Mouse (Mus musculus) cerebellum, adult 8-10 months (tissue): ENCODE results near the gene Nat9.

ENCODE experiments used
- DNase-seq: peaks from one replicate; pipeline ENCODE4 v3.0.0; 2022

Gene Nat9

DNA sequence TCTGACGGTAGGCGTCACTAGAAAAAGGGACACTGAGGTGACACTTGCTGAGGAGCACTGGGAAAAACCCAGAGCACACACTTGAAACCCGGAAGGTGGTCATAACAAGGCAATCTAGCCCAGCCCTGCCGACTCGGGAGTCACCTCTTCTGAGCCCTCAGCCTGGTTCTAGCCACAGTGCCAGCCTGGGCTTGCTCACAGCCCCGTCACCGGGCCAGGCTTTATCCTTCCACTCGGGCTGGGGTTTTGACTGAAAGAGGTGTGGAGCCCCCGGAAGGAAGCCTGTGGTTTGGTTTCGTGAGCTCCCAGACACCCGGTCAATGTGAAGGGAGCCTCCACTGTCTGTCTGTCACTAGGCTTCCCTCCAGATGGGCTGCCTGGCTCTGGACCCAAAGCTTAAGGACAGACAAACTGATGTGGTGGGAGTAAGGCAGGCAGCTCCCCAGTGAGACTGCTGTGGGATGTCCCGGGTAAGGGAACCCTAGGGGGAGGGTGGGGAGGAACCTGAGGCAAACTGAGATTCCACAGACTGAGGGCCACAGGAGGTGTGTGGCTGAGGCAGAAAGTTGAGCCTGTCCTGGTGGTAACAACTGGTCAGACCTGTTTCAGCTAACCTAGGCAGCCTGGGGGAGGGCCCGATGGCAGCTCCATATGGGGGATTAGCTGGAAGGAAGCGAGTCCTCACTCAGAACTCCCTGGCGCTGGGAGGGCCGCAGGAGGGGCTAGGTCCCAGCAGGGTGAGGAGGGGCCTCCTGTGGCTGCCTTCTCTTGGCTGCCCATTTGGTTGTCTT lies 13.9 kb downstream of the Nat9 start:
- DNase-seq: no peak

DNA sequence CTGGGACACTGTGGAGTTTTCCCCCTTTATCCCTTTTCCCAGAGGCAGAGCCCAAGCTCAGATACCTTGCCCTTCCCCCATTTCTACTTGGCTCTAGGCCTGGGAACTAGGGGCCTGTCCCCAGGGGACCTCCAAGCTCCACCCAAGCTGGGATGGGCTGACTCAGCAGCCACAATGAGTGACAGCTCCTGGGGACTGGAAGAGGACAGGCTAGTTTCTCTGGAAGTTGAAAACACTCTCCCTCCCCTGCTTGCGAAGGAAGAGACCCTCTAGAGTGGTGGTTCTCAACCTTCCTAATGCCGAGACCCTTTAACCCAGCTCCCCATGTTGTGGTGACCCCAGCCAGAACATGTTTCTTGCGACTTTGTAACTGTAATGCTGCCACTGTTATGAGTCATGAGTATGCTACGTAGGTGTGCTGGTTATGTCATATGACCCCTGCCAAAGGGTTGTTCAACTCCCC lies 14.8 kb downstream of the Nat9 start:
- no peak for DNase-seq

DNA sequence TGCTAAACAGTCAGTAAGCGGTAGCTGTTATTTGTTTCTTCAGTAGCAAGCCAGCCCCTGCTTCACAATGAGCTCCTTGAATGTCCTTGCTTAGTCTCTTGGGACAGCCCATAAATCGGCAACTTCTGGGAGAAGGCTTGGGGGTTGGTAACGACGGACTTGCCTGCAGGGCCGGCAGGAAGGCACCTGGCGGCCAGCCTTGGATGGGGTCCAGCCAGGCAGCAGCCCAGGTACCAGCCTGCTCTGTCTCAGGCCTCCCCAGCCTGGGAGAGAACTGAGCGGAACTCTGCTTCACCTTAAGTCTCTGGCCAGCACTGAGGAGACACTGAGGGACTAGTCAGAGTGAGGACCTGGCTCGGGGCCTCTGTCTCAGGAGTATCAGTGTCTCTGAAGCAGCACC lies 16.5 kb downstream of the Nat9 start:
- DNase-seq: no peak

DNA sequence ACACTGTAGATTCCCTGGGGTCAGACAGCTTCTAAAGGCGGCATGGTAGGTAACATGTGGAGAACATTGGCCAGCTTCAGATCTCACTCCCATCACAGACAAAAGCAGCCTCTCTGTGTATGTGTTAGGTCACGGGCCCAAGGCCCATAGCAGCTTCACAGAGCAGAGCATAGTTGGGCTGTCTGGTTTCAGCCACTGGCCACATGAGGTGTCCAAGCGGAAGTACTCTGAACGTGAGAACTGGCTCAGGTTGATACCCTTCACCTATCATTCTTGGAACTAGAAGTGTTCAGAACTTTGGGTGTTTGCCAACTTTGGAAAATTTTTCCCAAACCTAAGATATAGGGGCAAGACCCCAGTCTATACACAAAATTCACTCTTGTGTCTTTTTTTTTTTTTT lies 18.2 kb downstream of the Nat9 start:
- DNase-seq: no peak

DNA sequence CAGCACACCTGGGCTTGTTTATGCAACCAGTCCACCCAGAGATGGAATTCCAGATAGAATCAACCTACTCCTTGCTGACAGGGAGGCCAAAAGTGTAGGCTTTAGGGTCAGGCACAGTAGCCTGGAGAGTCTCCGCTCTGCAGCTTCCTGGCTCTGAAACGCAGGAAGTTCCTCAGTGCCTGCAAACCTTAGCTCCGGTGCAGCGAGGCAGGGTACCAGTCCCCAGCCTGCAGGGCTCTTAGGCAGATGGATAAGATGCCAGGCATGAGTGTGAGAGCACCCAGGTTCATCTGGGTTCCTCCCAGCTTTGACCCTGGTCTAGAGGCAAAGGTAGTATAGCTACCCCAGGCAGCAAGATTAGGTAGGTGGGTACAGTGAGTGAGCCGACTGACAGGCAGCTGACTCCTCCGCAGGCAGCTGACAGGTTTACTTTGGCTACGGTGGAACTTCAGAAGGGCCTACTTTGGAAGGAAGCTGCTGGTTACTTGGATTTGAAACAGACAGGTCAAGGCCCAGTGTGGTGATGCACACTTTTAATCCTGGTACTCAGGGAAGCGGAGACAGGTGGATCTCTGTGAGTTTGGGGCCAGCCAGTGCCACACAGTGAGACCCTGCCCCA lies 19.9 kb downstream of the Nat9 start:
- no peak for DNase-seq

DNA sequence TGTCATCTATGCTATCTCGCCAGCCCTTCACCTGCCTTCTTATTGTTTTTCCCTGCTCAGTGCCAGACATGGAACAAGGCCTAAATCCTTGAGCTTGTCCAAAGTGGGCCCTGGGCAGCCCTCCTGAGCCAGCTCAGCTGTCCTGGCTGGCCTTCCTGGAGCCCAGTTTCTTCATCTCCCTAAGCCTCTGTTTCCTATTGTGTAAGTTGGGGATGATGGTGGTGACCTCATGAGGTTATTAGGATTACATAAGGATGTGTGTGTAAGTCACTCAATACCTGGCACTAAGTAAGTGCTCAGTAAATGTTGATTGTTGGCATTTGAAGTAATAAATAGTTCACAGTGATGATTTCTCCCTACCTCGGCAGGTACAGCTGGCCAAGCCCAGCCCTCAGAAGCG lies 20.9 kb downstream of the Nat9 start:
- DNase-seq: no peak

DNA sequence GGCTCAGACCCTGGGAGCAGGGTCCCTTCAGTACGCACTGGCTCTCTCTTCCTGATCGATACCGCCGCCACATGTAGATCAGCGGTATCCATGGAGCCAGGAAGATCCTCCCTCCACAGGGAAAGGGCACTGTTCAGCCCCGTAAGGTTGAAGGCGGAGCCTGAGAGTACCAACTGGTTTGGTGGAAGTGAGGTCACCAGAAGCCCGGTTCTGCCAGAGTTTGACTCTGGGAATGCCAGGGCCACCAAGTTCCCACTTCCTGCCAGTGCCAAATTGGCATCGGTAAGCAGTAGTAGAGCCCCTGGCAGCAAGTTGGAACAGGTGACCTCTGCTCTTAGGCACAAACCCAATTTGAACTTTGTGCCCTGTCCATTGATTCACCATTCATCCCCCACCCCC lies 22.7 kb downstream of the Nat9 start:
- DNase-seq: peak; percentile 65

DNA sequence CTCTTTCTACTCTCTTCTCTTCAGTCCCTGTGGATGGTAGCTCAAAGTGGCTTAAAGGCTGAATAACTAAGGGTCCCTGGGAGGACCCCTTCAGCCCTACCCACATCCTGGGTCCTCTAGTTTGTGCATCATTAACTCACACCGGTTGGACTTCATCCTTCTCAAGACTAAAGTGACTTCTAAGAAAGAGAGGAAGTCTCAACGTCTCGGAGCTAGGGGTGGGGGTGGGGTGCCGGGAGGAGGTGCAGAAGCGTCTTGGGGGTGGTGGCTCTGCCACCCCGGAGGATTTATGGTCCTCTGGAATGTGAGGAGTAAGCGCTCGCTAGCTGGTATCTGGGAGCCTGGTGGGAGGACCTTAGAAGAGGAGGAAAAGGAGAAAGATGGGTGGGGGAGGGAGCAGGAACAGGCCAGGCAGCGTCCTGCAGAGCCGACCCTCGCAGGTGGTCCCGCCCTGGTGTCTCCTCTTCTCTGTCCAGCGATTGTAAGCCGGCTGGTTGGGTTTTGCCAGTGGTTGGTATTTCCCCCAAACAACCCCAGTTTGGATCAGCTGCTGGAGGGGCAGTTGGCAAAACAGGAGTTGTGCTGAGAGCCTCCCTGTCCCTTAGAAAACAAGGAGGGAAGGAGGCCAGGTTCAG lies 23.2 kb downstream of the Nat9 start:
- DNase-seq: no peak

DNA sequence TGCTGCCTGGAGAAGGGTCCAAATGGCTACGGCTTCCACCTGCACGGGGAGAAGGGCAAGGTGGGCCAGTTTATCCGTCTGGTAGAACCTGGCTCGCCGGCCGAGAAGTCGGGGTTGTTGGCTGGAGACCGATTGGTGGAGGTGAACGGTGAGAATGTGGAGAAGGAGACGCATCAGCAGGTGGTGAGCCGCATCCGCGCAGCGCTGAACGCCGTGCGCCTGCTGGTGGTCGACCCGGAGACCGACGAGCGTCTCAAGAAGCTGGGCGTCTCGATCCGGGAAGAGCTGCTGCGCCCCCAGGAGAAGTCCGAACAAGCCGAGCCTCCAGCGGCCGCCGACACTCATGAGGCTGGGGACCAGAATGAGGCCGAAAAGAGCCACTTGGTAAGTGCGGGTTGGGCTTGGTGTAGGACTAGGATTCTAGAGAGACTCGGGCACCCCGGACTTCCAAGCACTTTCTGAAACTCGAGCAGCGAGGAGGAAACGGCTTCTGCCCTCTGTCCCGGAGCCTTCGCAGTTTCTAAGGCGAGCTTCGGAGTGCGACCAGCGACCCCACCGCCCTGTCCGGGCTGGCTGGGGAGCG lies 24.0 kb downstream of the Nat9 start:
- DNase-seq: no peak

DNA sequence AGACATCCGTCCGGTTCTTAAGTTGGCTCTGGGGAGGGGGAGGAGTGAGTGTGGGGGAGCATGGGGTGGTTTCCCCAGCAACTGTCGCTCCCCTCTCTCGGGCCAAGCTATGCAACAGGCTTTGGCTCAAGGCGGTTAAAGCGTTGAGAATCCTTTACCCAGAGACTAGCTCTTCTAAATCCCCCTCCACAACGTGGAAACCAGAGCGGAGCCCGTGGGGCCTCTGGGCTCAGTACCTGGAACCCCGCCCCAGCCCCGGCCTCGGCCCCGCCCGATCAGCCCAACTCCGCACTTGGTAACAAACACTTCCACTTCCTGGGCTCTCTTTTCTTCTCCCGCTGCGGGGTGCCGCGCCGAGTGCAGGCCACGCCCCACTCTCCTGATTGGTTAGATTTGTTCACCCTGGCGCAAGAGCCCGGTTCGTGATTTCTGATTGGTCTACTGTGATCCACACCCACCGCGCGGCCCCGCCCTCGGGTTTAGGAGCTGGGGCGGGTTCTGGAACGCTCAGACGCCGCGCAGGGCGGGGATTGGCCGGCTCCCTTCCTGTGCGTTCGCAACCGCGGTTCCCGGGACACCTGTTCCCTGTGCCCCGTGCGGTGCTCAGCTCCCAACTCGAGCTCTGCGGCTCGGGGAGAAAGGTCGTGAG lies 24.7 kb downstream of the Nat9 start, which contains the start of gene Slc9a3r1:
Gene Slc9a3r1 (plus strand): TSS at position 510 of the 649 bp plus-strand sequence.
- peak; percentile 99 for DNase-seq

DNA sequence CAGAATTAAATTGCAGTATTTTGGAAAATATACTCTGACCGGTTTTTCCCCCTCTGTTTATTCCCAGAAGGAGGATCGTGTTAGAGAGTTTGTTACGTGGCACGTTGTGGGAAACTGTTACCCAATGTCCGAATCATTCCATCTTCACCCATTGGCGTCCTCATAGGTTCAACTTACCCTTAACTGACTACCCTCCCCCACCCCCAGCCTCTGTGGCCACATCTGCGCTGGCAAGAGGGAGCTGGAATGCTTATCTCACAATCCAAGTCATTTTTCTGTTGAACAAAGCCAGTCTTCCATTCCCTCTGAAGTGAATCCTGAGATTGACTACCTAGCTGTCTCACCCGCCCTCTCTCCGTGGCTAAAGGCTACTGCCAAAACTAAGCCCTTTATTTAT lies 25.5 kb downstream of the Nat9 start:
- DNase-seq: peak; percentile 16

DNA sequence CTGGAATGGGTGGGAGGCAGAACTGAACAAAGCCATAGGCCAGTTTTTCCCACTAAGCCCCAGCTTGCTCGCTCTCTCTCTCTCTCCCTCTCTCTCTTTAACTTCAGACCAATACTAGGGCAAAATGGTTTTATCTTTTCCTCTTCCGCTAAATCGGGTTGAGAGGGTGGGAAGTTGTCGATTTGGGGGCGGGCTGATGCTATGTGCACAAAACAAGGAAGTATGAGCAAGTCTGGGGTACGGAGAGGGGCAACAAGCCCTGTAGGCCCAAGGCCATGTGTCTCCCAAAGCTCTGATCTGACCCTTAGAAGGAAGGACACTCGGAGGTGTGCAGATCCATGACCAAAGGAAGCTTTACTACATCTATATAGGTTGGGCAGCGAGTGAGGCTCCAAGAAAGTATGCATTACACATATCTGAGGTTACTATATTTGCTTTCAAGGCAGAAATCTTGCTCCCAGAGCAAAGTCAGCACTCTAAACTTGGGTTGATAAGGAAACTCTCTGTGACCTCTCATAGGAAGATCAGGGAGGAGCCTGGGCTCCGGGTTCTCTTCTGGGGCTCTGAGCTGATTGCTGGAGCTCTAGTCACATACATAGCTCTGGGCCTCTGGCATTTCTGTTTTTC lies 26.0 kb downstream of the Nat9 start:
- peak; percentile 18 for DNase-seq

DNA sequence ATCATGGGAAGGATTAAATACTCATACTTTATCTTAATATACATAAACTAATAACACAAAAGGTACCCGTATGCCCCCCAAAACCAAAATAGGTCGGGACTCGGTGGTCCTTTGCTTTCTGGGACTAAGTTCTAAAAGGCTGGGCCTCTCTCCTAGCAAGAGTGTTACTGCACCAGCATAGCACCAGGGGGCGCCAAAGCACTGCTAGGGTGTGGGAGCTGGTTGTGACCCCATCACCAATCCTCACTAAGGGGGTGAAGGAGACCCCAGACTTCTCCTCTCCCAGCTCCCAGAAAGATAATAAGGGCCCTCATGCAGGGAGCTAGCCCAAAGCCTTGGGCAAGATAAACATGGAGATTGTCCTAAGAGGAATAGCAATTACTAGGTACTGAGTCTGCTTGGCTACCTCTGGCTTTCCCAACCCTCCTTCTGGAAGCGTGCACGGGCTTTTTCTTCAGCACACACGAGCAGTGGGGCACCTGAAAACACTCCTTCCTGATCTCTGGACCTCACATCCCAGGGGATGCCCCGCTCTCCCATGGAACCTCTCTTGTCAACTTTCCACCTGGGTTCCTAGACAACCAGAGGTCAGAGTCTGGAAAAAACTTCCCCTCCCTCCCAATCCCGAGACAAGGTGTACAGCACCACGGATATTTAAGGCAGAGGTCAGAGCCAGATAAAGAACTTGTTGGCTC lies 26.6 kb downstream of the Nat9 start:
- peak; percentile 77 for DNase-seq

DNA sequence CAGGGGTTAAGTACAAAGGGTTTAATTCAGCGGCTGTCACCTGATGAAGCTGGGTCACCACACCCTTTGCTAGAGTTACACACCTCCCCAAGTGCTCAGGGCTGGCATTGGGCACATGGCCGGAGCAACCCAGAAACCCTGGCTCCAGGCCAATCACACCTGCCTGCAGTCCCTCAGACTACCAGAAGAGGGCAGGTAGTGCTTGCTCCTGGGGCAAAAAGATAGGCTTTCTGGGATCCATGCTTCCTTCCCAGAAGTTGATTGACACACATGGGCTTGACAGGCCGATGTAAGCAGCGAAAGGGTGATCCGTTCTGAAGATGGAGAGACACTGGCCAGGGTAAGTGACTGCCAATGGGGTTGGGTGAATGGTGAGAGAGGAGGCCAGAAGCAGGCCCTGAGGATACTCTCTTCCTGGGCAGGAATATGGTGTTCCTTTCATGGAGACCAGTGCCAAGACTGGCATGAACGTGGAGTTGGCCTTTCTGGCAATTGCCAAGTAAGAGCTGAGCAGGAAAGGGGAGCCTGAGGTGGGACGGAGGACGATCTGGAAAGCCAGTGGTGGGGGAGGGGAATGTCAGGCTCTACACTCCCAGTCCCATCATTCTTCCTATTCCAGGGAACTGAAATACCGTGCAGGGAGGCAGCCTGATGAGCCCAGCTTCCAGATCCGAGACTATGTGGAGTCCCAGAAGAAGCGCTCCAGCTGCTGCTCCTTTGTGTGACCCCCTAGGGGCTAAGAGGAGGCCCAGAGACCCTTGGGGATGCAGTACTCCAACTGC lies 27.5 kb downstream of the Nat9 start:
- peak; percentile 94 for DNase-seq

DNA sequence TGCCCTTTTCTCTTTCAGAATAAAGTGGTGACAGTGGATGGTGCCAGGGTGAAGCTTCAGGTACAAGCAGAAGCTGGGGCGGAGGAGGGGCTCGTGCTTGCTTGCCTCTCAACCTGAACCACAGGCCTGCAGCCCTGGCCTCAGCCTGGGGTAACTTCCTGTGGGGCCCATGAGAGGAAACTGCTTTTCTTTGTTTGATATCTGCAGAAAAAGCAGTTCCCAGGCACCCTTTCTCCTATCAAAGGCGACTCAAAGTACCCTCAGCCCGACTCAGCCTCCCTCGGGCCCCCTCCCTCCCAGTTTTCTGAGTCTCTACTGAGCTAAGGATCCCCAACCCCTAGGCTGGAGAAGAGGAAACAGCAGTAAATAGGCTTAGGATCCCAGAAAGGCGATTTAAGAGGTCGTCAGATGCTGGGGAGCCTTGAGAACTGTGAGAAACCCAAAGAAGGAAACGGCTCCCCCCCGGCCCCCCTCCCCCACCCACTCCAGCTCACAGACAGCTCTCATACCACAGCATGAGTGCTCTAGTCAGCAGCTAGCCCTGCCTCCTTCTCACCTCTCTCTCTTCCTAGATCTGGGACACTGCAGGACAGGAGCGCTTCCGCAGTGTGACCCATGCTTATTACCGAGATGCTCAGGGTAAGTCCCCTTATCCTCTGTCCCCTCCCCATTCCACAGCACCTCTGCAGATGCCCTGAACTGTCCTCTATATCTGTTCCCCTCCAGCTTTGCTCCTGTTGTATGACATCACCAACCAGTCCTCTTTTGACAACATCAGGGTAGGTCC lies 29.5 kb downstream of the Nat9 start:
- DNase-seq: peak; percentile 13

DNA sequence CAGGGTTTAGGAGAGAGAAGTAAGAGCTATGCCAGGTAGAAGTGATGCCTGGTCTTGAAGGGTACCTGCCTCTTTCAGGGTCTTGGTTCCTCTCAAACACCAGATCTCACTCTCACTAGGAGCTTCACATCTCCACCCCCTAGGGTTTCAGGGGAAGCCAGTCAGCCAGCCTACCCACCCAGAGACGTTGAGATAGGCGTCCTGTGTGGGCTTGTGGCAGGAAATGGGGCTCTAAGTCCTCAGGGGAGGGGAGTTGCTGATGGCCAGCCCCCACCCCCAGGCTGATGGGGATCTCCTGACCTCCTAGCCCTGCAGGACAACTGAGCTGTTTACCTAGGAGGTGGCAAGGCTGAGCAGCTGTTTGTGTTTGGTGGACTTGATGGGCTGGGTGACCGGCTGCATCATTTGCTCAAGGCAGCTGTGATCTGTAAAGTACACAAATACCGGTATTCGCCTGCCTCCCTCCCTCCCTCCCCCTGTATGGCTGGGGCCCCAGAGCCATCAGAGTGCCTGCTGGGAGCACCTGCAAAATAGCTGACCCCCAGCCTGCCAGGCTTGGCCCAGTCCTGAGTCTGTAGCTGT lies 32.5 kb downstream of the Nat9 start:
- DNase-seq: no peak

DNA sequence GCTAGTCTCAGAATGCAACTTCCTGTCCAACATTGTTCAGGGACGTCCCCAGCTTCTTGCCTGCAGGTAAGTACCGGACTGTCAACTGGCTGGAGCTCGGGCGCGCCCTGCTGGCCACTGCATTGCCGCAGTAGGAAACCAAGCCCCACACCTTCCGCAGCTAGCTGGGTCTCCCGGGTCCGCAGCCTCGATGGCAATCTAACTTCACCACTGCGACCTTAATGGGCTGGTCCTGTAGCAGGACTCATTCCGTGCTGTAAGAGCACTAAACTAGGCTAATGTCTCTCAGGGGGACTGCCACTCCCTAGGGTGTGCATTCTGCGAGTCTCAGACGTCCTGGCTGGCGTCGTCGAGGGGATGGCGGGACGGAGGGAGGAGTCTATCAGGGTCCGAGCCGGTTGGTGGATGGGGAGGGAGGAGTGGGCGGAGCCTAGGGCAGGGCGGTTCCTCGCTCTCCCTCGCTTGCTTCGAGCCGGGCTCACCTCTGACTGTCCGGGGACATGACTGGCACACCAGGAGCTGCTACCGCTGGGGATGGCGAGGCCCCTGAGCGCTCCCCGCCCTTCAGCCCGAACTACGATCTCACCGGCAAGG lies 33.9 kb downstream of the Nat9 start:
- peak; percentile 83 for DNase-seq

DNA sequence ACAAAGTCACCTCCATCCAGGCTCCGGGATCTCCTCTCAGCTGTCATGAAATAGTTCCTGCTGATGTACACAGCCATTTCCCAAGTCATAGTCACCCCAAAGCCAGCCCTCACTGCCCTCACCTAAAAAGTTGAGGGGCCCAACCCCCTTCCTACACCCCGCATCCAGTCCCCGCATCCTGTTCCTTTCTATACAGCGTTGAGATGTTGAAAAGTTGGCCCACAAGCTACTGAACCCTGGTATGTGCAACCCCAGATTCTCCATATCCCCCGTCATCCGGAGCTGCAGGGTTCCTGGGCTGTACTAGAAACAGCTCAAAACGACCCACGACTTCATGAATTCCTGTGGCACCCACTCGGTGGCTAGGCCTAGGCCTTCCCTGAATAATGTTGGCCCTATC lies 34.6 kb downstream of the Nat9 start:
- DNase-seq: no peak

DNA sequence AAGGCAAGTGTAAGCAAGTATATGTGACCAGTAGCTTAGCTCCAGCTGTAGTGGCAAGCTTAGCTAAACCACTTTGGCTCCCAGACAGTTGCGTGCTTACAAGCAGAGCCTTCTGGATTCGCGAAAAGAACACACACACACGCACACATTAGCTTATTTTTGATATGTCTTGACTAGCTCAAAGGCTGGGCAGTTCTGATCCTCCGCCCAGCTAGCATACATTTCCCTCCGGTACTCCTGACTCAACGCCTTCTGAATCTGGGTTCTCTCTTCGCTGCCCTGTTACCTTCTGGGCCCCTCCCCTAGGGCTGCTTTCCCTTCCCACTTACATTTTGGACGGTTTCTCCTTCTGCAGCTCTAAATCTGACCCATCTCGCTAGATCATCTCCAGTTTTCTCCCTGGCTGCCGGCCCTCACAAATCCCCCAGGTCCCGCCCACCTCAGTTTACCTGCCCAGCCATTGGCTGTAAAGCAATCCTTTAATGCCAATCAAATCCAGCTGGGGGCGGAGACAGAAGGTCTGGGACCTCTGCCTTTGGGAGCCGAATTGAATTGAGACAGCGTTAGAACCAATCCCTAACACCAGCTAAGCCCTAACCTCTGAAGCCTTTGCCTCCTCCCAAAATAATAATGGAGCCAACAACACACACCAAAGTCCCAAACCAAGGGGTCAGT lies 35.8 kb downstream of the Nat9 start:
- DNase-seq: peak; percentile 81
